Mouse (Mus musculus): Measurements from ENCODE around the gene Rap1gds1.

DNA sequence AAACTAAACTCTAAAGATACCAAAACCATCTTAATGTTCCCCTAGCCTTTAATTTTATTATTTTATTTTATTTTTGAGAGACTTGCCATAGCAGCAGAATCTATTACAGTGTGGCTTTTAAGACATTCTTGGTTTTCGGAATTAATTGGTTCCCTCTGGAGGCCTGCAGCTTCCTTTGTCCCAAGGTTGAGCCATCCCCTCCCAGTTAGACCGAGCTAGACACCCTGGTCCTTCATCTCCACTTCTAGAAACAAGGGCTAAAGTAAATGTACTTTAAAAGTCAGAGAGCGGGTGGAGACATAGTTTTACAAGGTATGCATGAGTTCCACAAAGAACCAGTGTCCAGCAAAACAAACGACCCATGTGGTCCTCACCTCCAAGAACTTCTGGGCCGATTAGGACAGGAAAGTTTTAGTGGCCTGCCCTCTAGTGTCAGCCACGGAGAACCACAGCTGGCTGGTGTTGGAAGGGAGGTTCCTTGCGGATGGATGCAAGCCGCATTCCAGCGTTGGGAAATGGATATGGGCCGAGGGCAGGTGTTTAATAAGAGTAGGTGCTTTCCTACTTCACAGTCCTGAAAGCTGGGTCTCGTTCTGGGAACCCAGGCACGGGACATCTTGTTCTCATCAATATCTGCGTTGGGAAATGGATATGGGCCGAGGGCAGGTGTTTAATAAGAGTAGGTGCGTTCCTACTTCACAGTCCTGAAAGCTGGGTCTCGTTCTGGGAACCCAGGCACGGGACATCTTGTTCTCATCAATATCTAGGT lies 168.7 kb downstream of the Rap1gds1 start:
- TF ChIP-seq POLR2A (IDR thresholded peaks at IDR 0.05; ENCODE audit: control insufficient read depth, extremely low read depth, insufficient read depth, low read length, poor library complexity) (no peak), CTCF (IDR thresholded peaks at IDR 0.05; ENCODE audit: borderline replicate concordance, control insufficient read depth, extremely low read depth, insufficient read depth, low read length, poor library complexity) (peak; percentile 74; the same call in 1 of the 2 replicates)
